Mouse (Mus musculus): ENCODE data around the gene Exoc5.

Exoc5 gene

DNA sequence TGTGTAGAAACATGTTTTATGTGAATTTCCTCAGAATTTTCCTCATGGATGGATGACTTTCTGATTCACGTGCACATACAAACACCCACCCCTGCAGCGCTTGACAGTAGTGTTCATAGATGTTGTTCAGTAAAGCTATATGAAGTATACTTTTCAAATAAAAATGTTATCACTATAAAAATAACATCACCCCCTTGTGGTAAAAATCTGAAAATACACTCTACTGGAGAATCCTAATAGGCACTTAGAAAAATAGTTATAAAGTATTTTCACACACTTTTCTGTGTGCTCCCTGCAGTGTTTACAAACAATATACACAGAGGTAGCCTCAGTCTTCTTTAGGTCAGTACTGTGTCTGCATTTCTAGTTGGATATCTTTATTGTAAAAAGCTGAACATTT, 58.5 kb downstream of the Exoc5 start:
- CTCF ChIA-PET = no interaction called here

GRCm38 (mm10) chr14:49001655-49002054, 64.8 kb downstream of the Exoc5 start:
- CTCF ChIA-PET = no interaction called here

DNA sequence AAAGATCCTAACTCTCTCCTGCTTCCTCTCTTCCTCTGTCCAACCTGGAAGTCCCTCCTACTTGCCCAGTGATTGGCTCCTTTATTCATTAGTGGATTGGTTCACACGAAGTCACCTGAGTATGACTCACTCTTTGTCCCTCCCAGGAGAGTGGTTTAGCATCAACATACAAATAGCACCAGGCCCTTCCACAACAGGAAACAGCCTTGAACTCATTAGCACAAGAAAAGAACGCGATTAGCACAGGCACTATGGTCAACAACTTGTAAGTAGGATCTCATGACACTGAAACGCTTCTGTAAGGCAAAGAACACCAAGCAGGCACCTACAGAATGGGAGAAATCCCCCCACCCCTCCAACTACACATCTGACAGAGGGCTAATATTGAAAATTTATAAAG, 67.7 kb downstream of the Exoc5 start:
- CTCF ChIA-PET = no interaction called here

DNA sequence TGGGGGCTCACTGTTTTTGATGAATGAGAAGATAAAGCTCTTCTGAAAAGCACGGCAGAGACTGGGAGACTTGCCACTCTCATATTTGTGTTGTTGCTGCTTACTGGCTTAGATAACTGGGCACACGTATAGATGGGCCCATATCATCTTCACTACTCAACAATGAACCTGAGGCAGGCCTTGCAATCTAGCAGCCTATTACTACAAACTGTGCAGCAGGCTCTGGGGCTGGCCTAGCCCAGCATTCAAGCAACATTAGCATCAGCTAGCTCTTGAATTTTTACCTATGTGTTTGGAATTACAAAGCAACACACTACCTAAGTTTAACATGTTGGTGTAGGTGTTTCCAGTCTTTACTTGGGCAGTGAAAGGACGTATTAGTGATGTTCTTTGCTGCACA, 72.6 kb downstream of the Exoc5 start:
- CTCF ChIA-PET = no interaction called here

- CTCF ChIA-PET = no interaction called here
Observed at GRCm38 (mm10) chr14:48992070-48992580, 74.3 kb downstream of the Exoc5 start.

- CTCF ChIA-PET = no interaction called here
Observed at GRCm38 (mm10) chr14:48991144-48991522, 75.3 kb downstream of the Exoc5 start.

DNA sequence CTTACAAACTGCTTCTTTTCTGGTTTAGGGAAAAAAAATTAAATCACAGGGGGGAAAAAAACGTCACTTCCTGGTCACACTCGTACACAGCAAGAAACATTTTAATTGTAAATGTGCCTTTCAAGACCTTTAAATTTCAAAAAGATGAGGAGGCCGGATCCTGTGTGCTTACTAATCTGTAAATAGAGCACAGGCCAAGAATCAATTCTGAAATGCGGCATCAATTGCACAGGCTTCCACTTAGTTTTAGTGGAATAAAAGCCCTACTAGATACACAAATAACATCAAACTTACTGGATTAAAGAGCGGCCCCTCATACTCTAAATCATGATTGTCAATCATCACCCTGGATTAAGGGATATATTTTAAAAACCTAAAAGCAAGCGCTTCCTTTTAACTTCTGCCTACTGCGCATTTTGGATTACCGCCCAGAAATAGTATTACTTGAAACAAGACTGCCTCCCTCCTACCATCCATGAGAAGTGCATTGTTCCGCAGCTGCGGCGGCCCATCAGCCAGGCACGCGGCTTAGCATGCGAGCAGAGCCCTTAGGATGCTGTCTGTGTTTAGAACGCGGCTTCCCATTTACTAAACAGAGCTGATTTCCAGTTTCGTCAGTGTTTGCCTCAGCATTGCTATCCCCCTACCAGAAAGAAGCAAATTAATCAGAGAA, 75.8 kb downstream of the Exoc5 start:
- CTCF ChIA-PET = no interaction called here

- CTCF ChIA-PET = no interaction called here
Observed at GRCm38 (mm10) chr14:48989831-48990230, 76.6 kb downstream of the Exoc5 start.

- CTCF ChIA-PET = no interaction called here
Observed at GRCm38 (mm10) chr14:48986231-48986630, 80.2 kb downstream of the Exoc5 start.

DNA sequence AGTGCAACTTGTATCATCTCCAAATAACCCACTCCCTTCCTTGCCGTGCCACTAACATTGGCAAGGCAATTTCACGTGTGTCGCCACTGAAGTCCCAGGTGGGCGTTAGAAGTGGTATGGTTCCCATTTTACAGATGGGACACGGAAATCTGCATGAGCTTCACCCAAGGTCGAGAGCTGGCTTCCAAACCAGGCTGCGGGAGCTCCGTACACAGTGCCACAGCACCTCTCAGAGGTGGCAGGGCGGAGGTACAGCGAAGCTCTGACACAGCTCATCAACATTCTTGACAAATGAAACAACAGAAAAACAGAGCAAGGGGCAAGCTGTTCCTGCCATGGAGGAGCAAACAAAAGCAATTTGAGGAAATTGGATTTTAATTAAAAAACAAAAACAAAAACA, 80.8 kb downstream of the Exoc5 start:
- CTCF ChIA-PET = no interaction called here

DNA sequence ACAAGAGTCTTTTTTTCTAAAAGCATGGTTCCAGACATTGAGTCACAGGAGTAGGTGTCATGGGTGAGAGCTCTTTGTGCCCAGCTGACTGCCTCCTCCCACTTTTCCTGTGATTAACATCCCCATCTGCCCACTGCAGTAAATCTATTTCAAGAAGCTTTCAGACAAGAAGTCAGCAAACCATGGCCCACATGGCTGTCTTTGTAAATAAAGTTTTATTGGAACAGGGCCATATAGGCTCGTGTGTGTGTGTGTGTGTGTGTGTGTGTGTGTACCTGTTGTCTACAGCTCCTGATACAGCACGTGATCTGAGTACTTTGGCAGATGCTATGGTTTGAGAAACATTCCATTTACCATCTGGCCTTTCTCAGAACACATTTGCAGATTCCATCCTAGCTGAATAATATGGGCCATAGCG, 87.5 kb downstream of the Exoc5 start:
- CTCF ChIA-PET = no interaction called here

DNA sequence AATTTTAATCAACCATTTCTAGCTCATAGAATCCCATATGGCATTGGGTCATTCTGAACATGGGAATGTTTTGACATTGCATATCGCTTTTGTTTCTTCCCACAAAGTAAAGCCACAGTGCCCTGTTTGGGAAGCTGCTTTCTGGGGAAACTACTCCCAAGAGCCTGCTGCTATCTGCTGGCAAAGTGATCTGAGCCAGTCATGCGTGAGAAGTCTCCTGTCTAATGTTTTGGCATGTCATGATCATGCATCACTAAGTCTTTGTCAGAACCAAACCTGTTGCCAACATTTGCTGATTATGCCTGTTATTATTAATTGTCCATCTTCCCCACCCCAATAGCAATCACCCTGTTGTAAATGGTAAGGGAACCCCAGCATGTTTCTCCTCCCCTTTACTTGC, 94.9 kb downstream of the Exoc5 start:
- CTCF ChIA-PET = interaction anchor here (0.6 kb wide), 1 partner anchor 530 kb away, joined by 4 read pairs; no protein-coding TSS in a partner anchor

DNA sequence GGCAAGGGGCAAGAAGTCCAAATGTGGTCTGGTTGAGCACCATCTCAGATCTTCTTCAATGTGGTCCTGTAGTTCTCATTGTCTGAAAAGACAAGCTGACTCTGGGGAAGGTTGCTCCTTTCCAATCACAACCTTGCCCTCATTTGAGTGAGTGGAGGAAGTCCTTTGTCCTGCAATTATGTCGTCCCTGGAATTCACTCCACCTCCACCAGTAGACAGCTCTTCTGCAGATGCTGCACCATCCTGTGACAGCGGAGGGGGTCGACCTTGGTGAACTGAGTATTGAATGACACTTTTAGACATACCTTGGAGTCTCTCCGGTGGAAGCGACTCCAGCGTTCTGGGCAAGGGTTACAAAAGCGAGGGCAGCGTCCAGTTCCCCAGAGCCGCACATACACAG, 97.8 kb downstream of the Exoc5 start:
- CTCF ChIA-PET = no interaction called here

All from spleen, embryonic (tissue).